Comparison of ENCODE assay signal across 8 mouse cellular contexts in genomic region chr10:81266211-81267105, GRCm38 (mm10). TPM values are rescaled to one million over a fixed set of nuclear protein-coding genes. Genes with fewer than 3 reads are reported as not detected.
DNase-seq lines count a peak whose midpoint lies in the region; ATAC-seq and TF ChIP-seq lines count a peak whose summit lies in the region.

Gene Mrpl54 (minus strand): TSS chr10:81266934.
Gene Apba3 (plus strand): TSS chr10:81266960.

- H3K9ac ChIP-seq in ES-Bruce4 (ENCODE audit: low read depth, poor library complexity, severe bottlenecking), result peak within 1 kb of the TSS; percentile 86
- H3K9ac ChIP-seq in forebrain, embryonic 14.5 days (ENCODE audit: low read length), result peak within 1 kb of the TSS; percentile 76
- H3K9ac ChIP-seq in neural tube, embryonic 15.5 days (replicated peaks), result peak within 1 kb of the TSS; percentile 80

- H3K4me1 ChIP-seq in ES-Bruce4 (ENCODE audit: control insufficient read depth, insufficient read depth, low read length), result peaks cover under 1% of the 10 kb centered on the region
- H3K4me1 ChIP-seq in forebrain, embryonic 14.5 days (ENCODE audit: control insufficient read depth, insufficient read depth, low read length), result peaks cover 10% of the 10 kb centered on the region
- H3K4me1 ChIP-seq in neural tube, embryonic 15.5 days, result peaks cover 39% of the 10 kb centered on the region

- WGBS in forebrain, embryonic 14.5 days, result under 1% methylated on average over 48 of the region's 48 CpGs
- under 1% methylated on average over 48 of the region's 48 CpGs for WGBS in neural tube, embryonic 15.5 days

- peak; percentile 43 for TF ChIP-seq POLR2A in ES-Bruce4 (IDR thresholded peaks at IDR 0.05; ENCODE audit: insufficient read depth, low read length)

- TF ChIP-seq CTCF in ES-Bruce4 (IDR thresholded peaks at IDR 0.05; ENCODE audit: low read depth, low read length), result no peak

- 0 out of 2 replicates have a peak, but pooled peaks cover 4% of the 10 kb centered on the region for H3K36me3 ChIP-seq in ES-Bruce4 (ENCODE audit: control insufficient read depth, insufficient read depth, low read length, poor library complexity, severe bottlenecking)
- peaks cover 42% of the 10 kb centered on the region for H3K36me3 ChIP-seq in forebrain, embryonic 14.5 days (ENCODE audit: control insufficient read depth, insufficient read depth, low read length)
- H3K36me3 ChIP-seq in neural tube, embryonic 15.5 days, result peaks cover 44% of the 10 kb centered on the region

- peak within 1 kb of the TSS; percentile 98 for H3K4me3 ChIP-seq in ES-Bruce4 (ENCODE audit: low read depth, low read length)
- H3K4me3 ChIP-seq in forebrain, embryonic 14.5 days (ENCODE audit: low read depth, low read length), result peak within 1 kb of the TSS; percentile 60
- peak within 1 kb of the TSS; percentile 88 for H3K4me3 ChIP-seq in neural tube, embryonic 15.5 days (replicated peaks)

- peak; percentile 25; the same call in 1 of the 2 replicates for TF ChIP-seq EP300 in ES-Bruce4 (IDR thresholded peaks at IDR 0.05; ENCODE audit: insufficient read depth, low read depth, low read length)

- H3K4me2 ChIP-seq in forebrain, embryonic 14.5 days (ENCODE audit: low read length), result peak within 1 kb of the TSS; percentile 62
- H3K4me2 ChIP-seq in neural tube, embryonic 15.5 days, result peak within 1 kb of the TSS; percentile 82

- peak within 1 kb of the TSS; percentile 46; the same call in 1 of the 2 replicates for H3K27ac ChIP-seq in ES-Bruce4 (ENCODE audit: insufficient read depth, low read length)
- peak within 1 kb of the TSS; percentile 77 for H3K27ac ChIP-seq in forebrain, embryonic 14.5 days (ENCODE audit: low read depth, low read length)
- H3K27ac ChIP-seq in neural tube, embryonic 15.5 days (replicated peaks), result peak within 1 kb of the TSS; percentile 95

- H3K9me3 ChIP-seq in ES-Bruce4 (replicated peaks; ENCODE audit: control insufficient read depth, insufficient read depth, low read length, poor library complexity, severe bottlenecking), result no peaks in the 10 kb centered on the region
- H3K9me3 ChIP-seq in forebrain, embryonic 14.5 days (replicated peaks; ENCODE audit: control insufficient read depth, low read length), result no peaks in the 10 kb centered on the region
- no peaks in the 10 kb centered on the region for H3K9me3 ChIP-seq in neural tube, embryonic 15.5 days (replicated peaks)

- H3K27me3 ChIP-seq in ES-Bruce4 (ENCODE audit: control insufficient read depth, insufficient read depth, low read length, poor library complexity, severe bottlenecking), result no peaks in the 10 kb centered on the region
- H3K27me3 ChIP-seq in forebrain, embryonic 14.5 days (replicated peaks; ENCODE audit: control insufficient read depth, insufficient read depth, low read length), result no peaks in the 10 kb centered on the region
- no peaks in the 10 kb centered on the region for H3K27me3 ChIP-seq in neural tube, embryonic 15.5 days (replicated peaks)

- intact Hi-C loops in heart, postnatal 14 days (cut with DNase I), result loop anchor here (10.0 kb wide), 1 partner anchor 552 kb away; no protein-coding TSS in a partner anchor

- DNase-seq in forebrain, embryonic 14.5 days (ENCODE audit: low spot score), result peak; percentile 98
- DNase-seq in heart, postnatal 14 days, result peak; percentile 98 to 99
- peak; percentile 96 for DNase-seq in layer of hippocampus, adult 11-12 months (ENCODE audit: low spot score)
- DNase-seq in lung, adult 18-20 months, result peak; percentile 96
- peak; percentile 95 for DNase-seq in testis, postnatal 14 days (ENCODE audit: low spot score)

- peak; percentile 83 for ATAC-seq in cerebellum, adult (ENCODE audit: insufficient number of reproducible peaks, low FRiP score, low TSS enrichment)
- ATAC-seq in forebrain, embryonic 14.5 days, result peak; percentile 95
- peak; percentile 91 for ATAC-seq in neural tube, embryonic 15.5 days (ENCODE audit: low FRiP score)

RNA-seq across cellular contexts. Expression of gene Mrpl54, which starts in this region (rescaled TPM):
- 52.2 and 63.7 TPM in 2 replicates for polyA plus RNA-seq in ES-Bruce4 (2011; ENCODE audit: insufficient read depth, insufficient read length, low read depth, missing spikeins)
- polyA plus RNA-seq in forebrain, embryonic 14.5 days (2014; fragmentation: Nextera tagmentation; extraction: Ambion mirVana), result 107 and 136 TPM in 2 replicates
- total RNA-seq in heart, postnatal 14 days (2021), result 10 to 100 TPM; 83.0 to 96.2 TPM
- polyA plus RNA-seq in neural tube, embryonic 15.5 days (2015; fragmentation: Nextera tagmentation; extraction: Ambion mirVana), result 155 and 160 TPM in 2 replicates

RNA-seq across cellular contexts. Expression of gene Apba3, which starts in this region (rescaled TPM):
- 25.8 and 26.4 TPM in 2 replicates for polyA plus RNA-seq in ES-Bruce4 (2011; ENCODE audit: insufficient read depth, insufficient read length, low read depth, missing spikeins)
- polyA plus RNA-seq in forebrain, embryonic 14.5 days (2014; fragmentation: Nextera tagmentation; extraction: Ambion mirVana), result 30.5 and 36.8 TPM in 2 replicates
- 10 to 100 TPM; 85.5 to 97.2 TPM for total RNA-seq in heart, postnatal 14 days (2021)
- 38.0 and 39.1 TPM in 2 replicates for polyA plus RNA-seq in neural tube, embryonic 15.5 days (2015; fragmentation: Nextera tagmentation; extraction: Ambion mirVana)

Comparison
In these comparisons a context has a peak if more than half of its experiments do, and no peak if none do; other contexts are left out.
1. Peak in every context shown above with its lines: DNase-seq, ATAC-seq, H3K4me3 ChIP-seq and H3K27ac ChIP-seq.